In genomic region chr2:60323411-60323810, GRCm38 (mm10) we compare ENCODE assay signal across 9 mouse cellular contexts. TPM values are rescaled to one million over a fixed set of nuclear protein-coding genes. Genes with fewer than 3 reads are reported as not detected.
A peak's percentile ranks its signal among the peaks of the same experiment; 100 is the strongest.
DNase-seq lines count a peak whose midpoint lies in the region; ATAC-seq and TF ChIP-seq lines count a peak whose summit lies in the region.
"Had no signal": no experiment of that assay in that cellular context is flagged by ENCODE, and none has a peak within 500 bp of the region (broad histone marks: within the 10 kb centered on the region; RNA-seq: fewer than 3 reads in every experiment).

No protein-coding gene starts in this region.

- no peaks in the 10 kb centered on the region for H3K4me1 ChIP-seq in midbrain, postnatal 0 days (ENCODE audit: insufficient read depth, low read length)
- no peaks in the 10 kb centered on the region for H3K4me1 ChIP-seq in midbrain, embryonic 15.5 days
- H3K4me1 ChIP-seq: megakaryocyte, embryonic 14.5 days had no signal

- H3K27me3 ChIP-seq in midbrain, postnatal 0 days (ENCODE audit: insufficient read depth, low read length): no peaks in the 10 kb centered on the region
- H3K27me3 ChIP-seq in midbrain, embryonic 15.5 days (replicated peaks): no peaks in the 10 kb centered on the region
- H3K27me3 ChIP-seq: megakaryocyte, embryonic 14.5 days had no signal

- H3K4me2 ChIP-seq in midbrain, postnatal 0 days (ENCODE audit: low read depth, low read length, poor library complexity, severe bottlenecking): no peak overlapping the region
- H3K4me2 ChIP-seq in midbrain, embryonic 15.5 days: no peak overlapping the region

- no peak for ATAC-seq in midbrain, postnatal 0 days (ENCODE audit: low FRiP score)
- no peak for ATAC-seq in midbrain, embryonic 15.5 days (replicated peaks)
- peak; percentile 90 for ATAC-seq in inflammation-experienced regulatory T-cells, adult 6 months

- peak; percentile 48 for TF ChIP-seq CTCF in midbrain, postnatal 0 days (IDR thresholded peaks at IDR 0.05)

- H3K9ac ChIP-seq in midbrain, postnatal 0 days (replicated peaks; ENCODE audit: low read length, poor library complexity, severe bottlenecking): no peak overlapping the region
- no peak overlapping the region for H3K9ac ChIP-seq in midbrain, embryonic 15.5 days

- H3K9me3 ChIP-seq in midbrain, postnatal 0 days (ENCODE audit: low read length): no peaks in the 10 kb centered on the region
- H3K9me3 ChIP-seq in midbrain, embryonic 15.5 days: no peaks in the 10 kb centered on the region
- H3K9me3 ChIP-seq: megakaryocyte, embryonic 14.5 days had no signal

- H3K36me3 ChIP-seq in midbrain, postnatal 0 days (ENCODE audit: insufficient read depth, low read length): no peaks in the 10 kb centered on the region
- no peaks in the 10 kb centered on the region for H3K36me3 ChIP-seq in midbrain, embryonic 15.5 days (replicated peaks)

- no peak overlapping the region for H3K27ac ChIP-seq in midbrain, postnatal 0 days (ENCODE audit: low read depth, low read length)
- H3K27ac ChIP-seq in midbrain, embryonic 15.5 days: no peak overlapping the region

- no peak overlapping the region for H3K4me3 ChIP-seq in midbrain, postnatal 0 days (ENCODE audit: low read depth, low read length)
- H3K4me3 ChIP-seq in midbrain, embryonic 15.5 days: no peak overlapping the region
- H3K4me3 ChIP-seq: megakaryocyte, embryonic 14.5 days had no signal

- DNase-seq in adrenal gland, postnatal 10 days: peak; percentile 2
- DNase-seq in adrenal gland, postnatal 4 days (ENCODE audit: low spot score in 2 of 2): no peak
- DNase-seq in midbrain, postnatal 0 days (ENCODE audit: low spot score): no peak
- DNase-seq in thymus, postnatal 36 days: peak; percentile 5 to 12
- no peak for DNase-seq in urinary bladder, adult 18-20 months (ENCODE audit: low spot score in 2 of 2)
- DNase-seq in layer of hippocampus, adult 8-10 months (ENCODE audit: low spot score in 2 of 2): no peak

- WGBS in midbrain, postnatal 0 days: 89% methylated on average over 5 of the region's 5 CpGs
- WGBS in midbrain, embryonic 15.5 days: 88% methylated on average over 5 of the region's 5 CpGs

RNA-seq across cellular contexts. Expression of gene Cd302, which starts 39.1 kb away (rescaled TPM):
- 10 to 100 TPM; 45.6 to 64.8 TPM for total RNA-seq in adrenal gland, postnatal 10 days (2021)
- total RNA-seq in adrenal gland, postnatal 4 days (2021): 10 to 100 TPM; 19.4 to 35.4 TPM
- 3.6 and 6.1 TPM in 2 replicates for total RNA-seq in midbrain, postnatal 0 days (2014; rRNA removed)
- polyA plus RNA-seq in midbrain, postnatal 0 days (2015; fragmentation: Nextera tagmentation; extraction: Ambion mirVana): 16.8 and 17.4 TPM in 2 replicates
- polyA plus RNA-seq in midbrain, embryonic 15.5 days (2015; fragmentation: Nextera tagmentation; extraction: Ambion mirVana): 12.0 and 12.9 TPM in 2 replicates
- 1 to 10 TPM; 3.7 to 5.9 (median 4.0) TPM for polyA plus RNA-seq in inflammation-experienced regulatory T-cells, adult 6 months (2017; shearing (Covaris generic))
- 10 to 100 TPM; 13.8 to 21.4 (median 19.2) TPM for total RNA-seq in layer of hippocampus, adult 8-10 months (2022)

RNA-seq across cellular contexts. Expression of gene Ly75, which starts 59.7 kb away (rescaled TPM):
- total RNA-seq in adrenal gland, postnatal 10 days (2021): under 1 TPM; 0.91 to 0.96 TPM
- total RNA-seq in adrenal gland, postnatal 4 days (2021): 1 to 10 TPM; 1.5 to 1.7 TPM
- total RNA-seq in midbrain, postnatal 0 days (2014; rRNA removed): 2.9 and 4.8 TPM in 2 replicates
- 1.2 and 1.5 TPM in 2 replicates for polyA plus RNA-seq in midbrain, postnatal 0 days (2015; fragmentation: Nextera tagmentation; extraction: Ambion mirVana)
- polyA plus RNA-seq in midbrain, embryonic 15.5 days (2015; fragmentation: Nextera tagmentation; extraction: Ambion mirVana): 0.97 and 1.1 TPM in 2 replicates
- 10 to 100 TPM; 12.4 to 15.1 (median 12.6) TPM for polyA plus RNA-seq in inflammation-experienced regulatory T-cells, adult 6 months (2017; shearing (Covaris generic))
- total RNA-seq in layer of hippocampus, adult 8-10 months (2022): under 1 TPM; 0.50 to 0.79 (median 0.77) TPM

Comparison
In these comparisons a context has a peak if more than half of its experiments do, and no peak if none do; other contexts are left out.
1. DNase-seq: peak in adrenal gland, postnatal 10 days (single experiment) and thymus, postnatal 36 days (2 of 2); none in adrenal gland, postnatal 4 days (0 of 2), midbrain, postnatal 0 days (single experiment), urinary bladder, adult 18-20 months (0 of 2) and layer of hippocampus, adult 8-10 months (0 of 2).